Mouse (Mus musculus) adrenal gland, postnatal 10 days (tissue): ENCODE results near the gene Lpp. TPM values are rescaled to one million over a fixed set of nuclear protein-coding genes. Genes with fewer than 3 reads are reported as not detected.
A peak's percentile ranks its signal among the peaks of the same experiment; 100 is the strongest.

ENCODE experiments used
- DNase-seq: peaks from one replicate; pipeline ENCODE4 v3.0.0; 2021; ENCODE audit warnings: mixed read lengths
- total RNA-seq, 2 experiments: library from RNA; stranded (reverse); gene quantifications; 2 replicates each; pipeline ENCODE4 v1.2.3; 2021

Lpp gene
- total RNA-seq, 2 experiments from 2014 or later, result 42.2 to 60.6 TPM

GRCm38 (mm10) chr16:24559811-24560210 is 166.5 kb downstream of the Lpp start:
- DNase-seq, result peak; percentile 56

GRCm38 (mm10) chr16:24560998-24561397 is 167.7 kb downstream of the Lpp start:
- no peak for DNase-seq

GRCm38 (mm10) chr16:24561602-24562001 is 168.3 kb downstream of the Lpp start:
- DNase-seq, result no peak

GRCm38 (mm10) chr16:24565311-24565710 is 172.0 kb downstream of the Lpp start:
- no peak for DNase-seq

- peak; percentile 21 for DNase-seq
Observed at GRCm38 (mm10) chr16:24566277-24566676, 173.0 kb downstream of the Lpp start.

- no peak for DNase-seq
Observed at GRCm38 (mm10) chr16:24567562-24567961, 174.3 kb downstream of the Lpp start.

- peak; percentile 20 for DNase-seq
Observed at GRCm38 (mm10) chr16:24568061-24568460, 174.8 kb downstream of the Lpp start.

GRCm38 (mm10) chr16:24569681-24570080 is 176.4 kb downstream of the Lpp start:
- DNase-seq, result no peak

- no peak for DNase-seq
Observed at GRCm38 (mm10) chr16:24576999-24577398, 183.7 kb downstream of the Lpp start.

- DNase-seq, result no peak
Observed at GRCm38 (mm10) chr16:24577798-24578197, 184.5 kb downstream of the Lpp start.

GRCm38 (mm10) chr16:24582847-24583246 is 189.5 kb downstream of the Lpp start:
- no peak for DNase-seq

GRCm38 (mm10) chr16:24593535-24593934 is 200.2 kb downstream of the Lpp start:
- no peak for DNase-seq

- DNase-seq, result no peak
Observed at GRCm38 (mm10) chr16:24594508-24594907, 201.2 kb downstream of the Lpp start.

- no peak for DNase-seq
Observed at GRCm38 (mm10) chr16:24595493-24595892, 202.2 kb downstream of the Lpp start.

- DNase-seq, result no peak
Observed at GRCm38 (mm10) chr16:24598567-24598966, 205.3 kb downstream of the Lpp start.

- no peak for DNase-seq
Observed at GRCm38 (mm10) chr16:24599766-24600165, 206.5 kb downstream of the Lpp start.

- DNase-seq, result no peak
Observed at GRCm38 (mm10) chr16:24600260-24600948, 207.1 kb downstream of the Lpp start.

- no peak for DNase-seq
Observed at GRCm38 (mm10) chr16:24603342-24603741, 210.0 kb downstream of the Lpp start.

GRCm38 (mm10) chr16:24607896-24608457 is 214.7 kb downstream of the Lpp start:
- DNase-seq, result no peak

- no peak for DNase-seq
Observed at GRCm38 (mm10) chr16:24619458-24619857, 226.2 kb downstream of the Lpp start.

GRCm38 (mm10) chr16:24620021-24620420 is 226.7 kb downstream of the Lpp start:
- DNase-seq, result no peak

GRCm38 (mm10) chr16:24622226-24623194 is 229.2 kb downstream of the Lpp start:
- no peak for DNase-seq

- no peak for DNase-seq
Observed at GRCm38 (mm10) chr16:24624335-24624734, 231.0 kb downstream of the Lpp start.
